Mouse (Mus musculus) heart, adult 2 months (tissue): Measurements from ENCODE around the gene Elane.

Experiments
- CTCF ChIP-seq: fragments of 200-600 bp; IDR thresholded peaks from 2 replicates; pipeline ENCODE4 v1.8.1; 2022; ENCODE audit warnings: antibody characterized with exemption, mild to moderate bottlenecking, moderate library complexity
- POLR2A ChIP-seq: fragments of 200-500 bp; IDR thresholded peaks from 2 replicates; pipeline ENCODE4 v1.6.1; 2011; ENCODE audit warnings: mild to moderate bottlenecking, low read depth, low read length, control low read depth; ENCODE audit not compliant: insufficient read depth

GRCm38 (mm10) chr10:79914948-79915596 is 29.0 kb downstream of the Elane start:
- TF ChIP-seq POLR2A (no peak), CTCF (no peak)
